Mouse (Mus musculus) heart, embryonic 16.5 days (tissue): ENCODE results near the gene Prr19. TPM values are rescaled to one million over a fixed set of nuclear protein-coding genes. Genes with fewer than 3 reads are reported as not detected.
A peak's percentile ranks its signal among the peaks of the same experiment; 100 is the strongest.

Experiments used
- ATAC-seq: fragments of 200-750 bp; cut with Nextera tagmentation; replicated peaks from 2 replicates; pipeline ENCODE4 v1.8.0; 2017; ENCODE audit warnings: moderate number of reproducible peaks; ENCODE audit not compliant: insufficient read depth, low FRiP score; ENCODE audit errors: extremely low read depth
- H3K27ac ChIP-seq: fragments of 300-500 bp; sonication (generic); 2 replicates; pipeline ENCODE4 v1.5.1; 2014; ENCODE audit warnings: mild to moderate bottlenecking, low read length, control low read depth, moderate library complexity
- H3K27me3 ChIP-seq: fragments of 300-500 bp; sonication (generic); 2 replicates; pipeline ENCODE4 v1.6.1; 2014; ENCODE audit warnings: low read length, mixed read lengths; ENCODE audit not compliant: control insufficient read depth, insufficient read depth
- H3K36me3 ChIP-seq: fragments of 300-500 bp; sonication (generic); 2 replicates; pipeline ENCODE4 v1.6.1; 2014; ENCODE audit not compliant: control insufficient read depth, insufficient read depth
- H3K4me1 ChIP-seq: fragments of 300-500 bp; sonication (generic); 2 replicates; pipeline ENCODE4 v1.6.1; 2014; ENCODE audit warnings: low read length, mixed read lengths; ENCODE audit not compliant: control insufficient read depth, insufficient read depth
- H3K4me2 ChIP-seq: fragments of 300-500 bp; sonication (generic); 2 replicates; pipeline ENCODE4 v1.6.1; 2014; ENCODE audit warnings: low read depth, mild to moderate bottlenecking, control low read depth, low read length
- H3K4me3 ChIP-seq: fragments of 300-500 bp; sonication (generic); 2 replicates; pipeline ENCODE4 v1.5.1; 2014; ENCODE audit warnings: mild to moderate bottlenecking, control low read depth, low read length
- H3K9ac ChIP-seq: fragments of 300-500 bp; sonication (generic); 2 replicates; pipeline ENCODE4 v1.6.1; 2014; ENCODE audit warnings: low read length, control low read depth
- H3K9me3 ChIP-seq: fragments of 300-500 bp; sonication (generic); replicated peaks from 2 replicates; pipeline ENCODE4 v1.6.1; 2016; ENCODE audit warnings: low read length; ENCODE audit not compliant: control insufficient read depth
- WGBS: fragments of 180-500 bp; shearing (Covaris S2); extraction: QIAGEN DNeasy Blood & Tissue Kit; methylation state at CpG from one replicate; pipeline ENCODE4 v1.1.7; 2014; 5-methylcytosine and 5-hydroxymethylcytosine counted together
- polyA plus RNA-seq: library from polyadenylated mRNA; unstranded; fragments of >200 nt; fragmentation: Nextera tagmentation; extraction: Ambion mirVana; gene quantifications from 2 replicates; pipeline ENCODE4 v1.2.1, GENCODE M21; 2015

Prr19 gene
- polyA plus RNA-seq, 1 experiment from 2014 or later: not detected

GRCm38 (mm10) chr7:25281166-25281733, 20.0 kb upstream of the Prr19 start:
- Histone ChIP-seq H3K4me3 (peak overlapping the region; percentile 27), H3K27ac (peak overlapping the region; percentile 100), H3K4me1 (peaks cover 57% of the 10 kb centered on the region), H3K4me2 (peak overlapping the region; percentile 95), H3K36me3 (peaks cover 15% of the 10 kb centered on the region), H3K9ac (peak overlapping the region; percentile 91), H3K9me3 (no peaks in the 10 kb centered on the region), H3K27me3 (no peaks in the 10 kb centered on the region)
- WGBS: 19% methylated on average over 12 of the region's 12 CpGs
- ATAC-seq: no peak

DNA sequence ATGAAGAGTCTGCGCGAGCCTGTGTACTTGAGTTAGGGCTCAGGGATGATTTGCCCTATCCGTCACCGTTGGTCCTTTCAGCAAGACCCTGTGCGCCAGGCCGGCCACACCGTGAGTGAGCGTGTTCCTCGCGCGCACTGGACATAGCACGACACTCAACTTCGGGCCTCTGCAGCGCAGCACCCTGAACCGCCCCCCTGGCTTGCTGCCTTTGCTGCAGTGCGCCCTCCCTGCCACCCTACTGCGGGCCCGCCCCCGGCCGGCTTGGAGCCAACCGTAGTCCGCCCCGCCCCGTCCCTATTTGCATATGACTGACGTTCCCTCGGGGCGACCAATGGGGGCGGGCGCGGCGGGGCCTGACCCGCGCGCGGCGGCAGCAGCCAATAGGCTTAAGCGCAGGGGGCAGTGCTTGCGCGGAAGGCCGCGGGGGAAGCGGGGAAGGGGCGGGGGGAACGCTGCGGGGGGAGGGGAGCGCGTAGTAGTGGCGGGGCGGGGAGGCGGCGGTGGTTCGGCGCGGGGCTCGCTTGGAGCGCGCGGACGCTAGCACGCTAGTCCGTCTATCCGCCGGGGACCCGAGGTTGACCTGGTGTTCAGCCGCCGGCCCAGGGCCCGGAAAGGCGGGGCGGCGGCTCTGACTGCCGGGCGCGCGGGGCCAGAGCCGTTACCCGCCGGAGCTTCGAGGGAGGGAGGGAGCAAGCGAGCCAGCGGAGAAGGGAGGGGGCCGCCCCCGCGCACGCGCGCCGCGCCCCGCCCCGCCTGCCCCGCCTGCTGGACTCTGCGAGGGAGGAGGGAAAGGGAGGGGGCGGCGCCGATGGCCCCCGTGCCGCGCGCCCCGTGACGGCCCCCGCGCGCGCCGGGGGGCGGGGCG, 19.2 kb upstream of the Prr19 start:
- Histone ChIP-seq H3K27ac (peak overlapping the region; percentile 100), H3K9ac (peak overlapping the region; percentile 92), H3K4me2 (peak overlapping the region; percentile 95), H3K4me1 (peaks cover 50% of the 10 kb centered on the region), H3K27me3 (no peaks in the 10 kb centered on the region), H3K4me3 (peak overlapping the region; percentile 91), H3K36me3 (peaks cover 22% of the 10 kb centered on the region), H3K9me3 (no peaks in the 10 kb centered on the region)
- ATAC-seq: peak; percentile 77
- under 1% methylated on average over 60 of the region's 108 CpGs for WGBS

DNA sequence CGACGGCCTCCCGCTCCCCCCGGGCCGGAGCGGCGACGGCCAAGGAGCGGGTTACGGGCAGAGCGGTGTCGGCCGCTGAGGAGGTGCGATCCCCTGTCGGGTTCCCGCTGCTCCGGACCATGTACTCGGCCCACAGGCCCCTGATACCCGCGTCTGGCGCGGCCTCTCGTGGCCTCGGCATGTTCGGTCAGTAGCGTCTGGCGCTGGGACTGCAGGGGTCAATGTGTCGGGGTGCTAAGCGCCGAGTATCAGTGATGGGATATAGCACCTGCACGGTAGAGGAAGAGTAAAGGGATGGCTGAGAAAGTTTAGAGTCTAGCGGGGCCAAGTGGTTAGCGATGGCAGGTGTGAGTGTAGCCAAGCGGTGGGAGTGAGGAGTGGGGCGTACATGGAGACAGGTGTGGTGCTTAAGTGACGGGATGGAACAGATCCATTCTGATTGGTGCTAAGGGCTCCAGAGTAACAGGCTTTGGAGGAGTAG, 18.4 kb upstream of the Prr19 start:
- Histone ChIP-seq H3K9ac (peak overlapping the region; percentile 92), H3K36me3 (peaks cover 30% of the 10 kb centered on the region), H3K4me3 (peak overlapping the region; percentile 91), H3K27ac (peak overlapping the region; percentile 99), H3K4me1 (peaks cover 42% of the 10 kb centered on the region), H3K27me3 (no peaks in the 10 kb centered on the region), H3K4me2 (peak overlapping the region; percentile 91), H3K9me3 (no peaks in the 10 kb centered on the region)
- no peak for ATAC-seq
- under 1% methylated on average over 27 of the region's 36 CpGs for WGBS

DNA sequence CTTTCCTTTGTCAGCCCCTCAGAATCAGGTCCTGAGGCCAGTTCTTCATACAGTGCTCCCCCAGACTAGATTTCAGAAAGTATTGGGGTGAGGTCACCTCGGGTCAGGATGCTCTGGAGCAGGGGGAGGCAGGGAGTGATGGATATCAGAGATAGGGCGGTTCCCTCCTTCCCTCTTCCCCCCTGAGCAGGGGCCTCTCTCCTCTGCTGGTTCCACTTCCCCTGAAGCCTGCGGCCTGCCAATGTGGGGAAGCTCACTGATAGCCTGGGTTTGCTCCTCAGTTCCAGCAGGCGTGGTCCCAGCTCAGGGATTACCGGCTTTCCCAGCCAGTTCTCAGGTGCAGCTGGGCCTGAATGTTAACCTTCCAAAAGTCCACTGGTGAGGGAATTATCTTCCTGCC, 17.6 kb upstream of the Prr19 start:
- H3K9ac ChIP-seq: peak overlapping the region; percentile 92
- H3K36me3 ChIP-seq: peaks cover 38% of the 10 kb centered on the region
- H3K4me2 ChIP-seq: peak overlapping the region; percentile 91
- ATAC-seq: no peak
- H3K4me3 ChIP-seq: peak overlapping the region; percentile 91
- 6% methylated on average over 5 of the region's 5 CpGs for WGBS
- peak overlapping the region; percentile 99 for H3K27ac ChIP-seq
- no peaks in the 10 kb centered on the region for H3K9me3 ChIP-seq
- H3K4me1 ChIP-seq: peaks cover 38% of the 10 kb centered on the region
- no peaks in the 10 kb centered on the region for H3K27me3 ChIP-seq

DNA sequence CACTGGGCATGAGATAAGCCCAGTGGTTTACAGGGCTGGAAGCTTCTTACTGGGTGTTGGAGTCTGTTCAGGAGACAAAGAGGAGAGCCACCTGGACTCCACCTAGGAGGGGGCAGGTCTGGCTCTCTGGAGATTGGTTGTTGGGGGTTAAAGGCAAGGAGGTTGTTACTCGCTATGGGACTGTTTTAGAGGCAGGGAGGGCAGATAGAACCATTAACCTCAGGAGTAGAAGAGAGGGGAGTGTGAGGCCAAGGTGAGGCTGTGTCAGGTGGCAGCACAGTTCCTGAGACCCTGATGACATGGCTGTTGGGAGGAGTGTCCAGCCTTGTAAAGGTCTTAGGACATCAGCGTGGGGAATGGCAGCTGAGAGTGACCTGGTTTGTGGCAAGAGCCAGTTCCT, 17.0 kb upstream of the Prr19 start:
- ATAC-seq: no peak
- Histone ChIP-seq H3K27ac (peak overlapping the region; percentile 99; the same call in 1 of the 2 replicates), H3K36me3 (peaks cover 43% of the 10 kb centered on the region), H3K9ac (peak overlapping the region; percentile 92; the same call in 1 of the 2 replicates), H3K4me1 (peaks cover 38% of the 10 kb centered on the region), H3K27me3 (no peaks in the 10 kb centered on the region), H3K4me2 (peak overlapping the region; percentile 91), H3K4me3 (peak overlapping the region; percentile 91), H3K9me3 (no peaks in the 10 kb centered on the region)
- WGBS: 56% methylated on average over 2 of the region's 2 CpGs

DNA sequence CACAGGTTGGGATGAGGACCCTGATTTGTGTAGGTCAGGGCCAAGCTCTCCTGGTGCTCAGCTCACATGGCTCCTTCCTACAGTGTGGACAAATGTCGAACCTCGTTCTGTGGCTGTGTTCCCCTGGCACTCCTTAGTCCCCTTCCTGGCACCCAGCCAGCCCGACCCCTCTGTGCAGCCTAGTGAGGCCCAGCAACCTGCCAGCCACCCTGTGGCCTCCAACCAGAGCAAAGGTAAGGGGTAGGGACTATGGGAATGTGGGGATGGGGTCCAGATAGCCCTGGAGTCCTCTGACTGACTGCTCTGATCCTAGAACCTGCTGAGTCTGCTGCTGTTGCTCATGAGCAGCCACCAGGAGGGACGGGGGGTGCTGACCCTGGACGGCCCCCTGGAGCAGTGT, 16.4 kb upstream of the Prr19 start:
- Histone ChIP-seq H3K9me3 (no peaks in the 10 kb centered on the region), H3K27ac (no peak overlapping the region), H3K4me3 (no peak overlapping the region), H3K4me1 (peaks cover 37% of the 10 kb centered on the region), H3K9ac (peak overlapping the region; percentile 50), H3K27me3 (no peaks in the 10 kb centered on the region), H3K4me2 (no peak overlapping the region; the same call in 1 of the 2 replicates), H3K36me3 (peaks cover 49% of the 10 kb centered on the region)
- ATAC-seq: no peak
- 54% methylated on average over 5 of the region's 5 CpGs for WGBS

DNA sequence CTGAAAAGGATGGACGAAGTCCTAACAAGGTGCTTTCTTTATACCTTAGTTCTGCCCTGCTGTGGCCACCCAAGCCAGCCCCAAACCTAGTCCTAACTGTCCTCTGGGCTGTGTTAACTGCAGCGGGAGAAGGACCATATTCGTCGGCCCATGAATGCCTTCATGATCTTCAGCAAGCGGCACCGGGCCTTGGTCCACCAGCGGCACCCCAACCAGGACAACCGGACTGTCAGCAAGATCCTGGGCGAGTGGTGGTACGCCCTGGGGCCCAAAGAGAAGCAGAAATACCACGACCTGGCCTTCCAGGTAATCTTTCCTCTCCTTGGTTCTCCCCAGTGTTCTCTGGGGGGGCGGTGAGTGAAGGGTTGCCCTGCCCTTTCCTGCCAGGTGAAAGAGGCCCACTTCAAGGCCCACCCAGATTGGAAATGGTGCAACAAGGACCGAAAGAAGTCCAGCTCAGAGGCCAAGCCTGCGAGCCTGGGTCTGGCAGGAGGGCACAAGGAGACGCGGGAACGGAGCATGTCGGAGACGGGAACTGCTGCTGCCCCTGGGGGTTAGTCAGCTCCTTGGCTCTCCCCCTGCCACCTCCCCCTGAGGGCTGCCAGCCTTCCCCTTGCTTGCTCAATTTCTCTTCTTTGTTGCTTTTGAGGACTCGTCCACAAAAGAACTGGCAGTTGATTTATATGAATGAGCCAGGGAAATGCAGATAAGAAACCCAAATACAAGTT, 15.5 kb upstream of the Prr19 start:
- WGBS: 88% methylated on average over 20 of the region's 20 CpGs
- H3K9me3 ChIP-seq: no peaks in the 10 kb centered on the region
- no peak for ATAC-seq
- no peak overlapping the region for H3K9ac ChIP-seq
- H3K4me2 ChIP-seq: no peak overlapping the region
- no peak overlapping the region for H3K4me3 ChIP-seq
- no peak overlapping the region for H3K27ac ChIP-seq
- peaks cover 58% of the 10 kb centered on the region for H3K36me3 ChIP-seq
- no peaks in the 10 kb centered on the region for H3K27me3 ChIP-seq
- H3K4me1 ChIP-seq: peaks cover 31% of the 10 kb centered on the region

GRCm38 (mm10) chr7:25286989-25287388, 14.2 kb upstream of the Prr19 start:
- ATAC-seq: no peak
- no peak overlapping the region for H3K4me3 ChIP-seq
- H3K9me3 ChIP-seq: no peaks in the 10 kb centered on the region
- H3K4me2 ChIP-seq: no peak overlapping the region
- H3K27ac ChIP-seq: no peak overlapping the region
- peaks cover 71% of the 10 kb centered on the region for H3K36me3 ChIP-seq
- H3K4me1 ChIP-seq: peaks cover 23% of the 10 kb centered on the region
- no peak overlapping the region for H3K9ac ChIP-seq
- H3K27me3 ChIP-seq: no peaks in the 10 kb centered on the region
- WGBS: 78% methylated on average over 8 of the region's 8 CpGs
